Comparison of ENCODE assay signal across 14 mouse cellular contexts in genomic region chr11:52265616-52266307, GRCm38 (mm10). TPM values are rescaled to one million over a fixed set of nuclear protein-coding genes. Genes with fewer than 3 reads are reported as not detected.
A peak's percentile ranks its signal among the peaks of the same experiment; 100 is the strongest.
DNase-seq lines count a peak whose midpoint lies in the region; ATAC-seq lines count a peak whose summit lies in the region.
"Had no signal": no experiment of that assay in that cellular context is flagged by ENCODE, and none has a peak within 500 bp of the region (broad histone marks: within the 10 kb centered on the region; RNA-seq: fewer than 3 reads in every experiment).

No protein-coding gene starts in this region.

- H3K9me3 ChIP-seq in embryonic facial prominence, embryonic 11.5 days (replicated peaks; ENCODE audit: control insufficient read depth, low read length) = no peaks in the 10 kb centered on the region
- H3K9me3 ChIP-seq in embryonic facial prominence, embryonic 10.5 days = no peaks in the 10 kb centered on the region
- no peaks in the 10 kb centered on the region for H3K9me3 ChIP-seq in liver, embryonic 11.5 days (ENCODE audit: control insufficient read depth, low read length)
- H3K9me3 ChIP-seq: forebrain, embryonic 15.5 days; intestine, embryonic 15.5 days had no signal

- WGBS in embryonic facial prominence, embryonic 11.5 days = 64% methylated on average over 12 of the region's 12 CpGs
- WGBS in embryonic facial prominence, embryonic 10.5 days = 69% methylated on average over 12 of the region's 12 CpGs
- WGBS in liver, embryonic 11.5 days = 51% methylated on average over 12 of the region's 12 CpGs

- no peak overlapping the region for H3K27ac ChIP-seq in embryonic facial prominence, embryonic 11.5 days (replicated peaks; ENCODE audit: low read depth, low read length)
- H3K27ac ChIP-seq in embryonic facial prominence, embryonic 10.5 days (replicated peaks) = no peak overlapping the region
- H3K27ac ChIP-seq in liver, embryonic 11.5 days (ENCODE audit: low read depth, low read length) = no peak overlapping the region
- H3K27ac ChIP-seq: forebrain, embryonic 15.5 days; intestine, embryonic 15.5 days had no signal

- 0 out of 2 replicates have a peak overlapping the region, but pooled peaks have one; percentile 15 for H3K9ac ChIP-seq in embryonic facial prominence, embryonic 11.5 days (replicated peaks; ENCODE audit: low read length)
- H3K9ac ChIP-seq in liver, embryonic 11.5 days (ENCODE audit: low read depth, low read length) = no peak overlapping the region
- H3K9ac ChIP-seq: forebrain, embryonic 15.5 days; intestine, embryonic 15.5 days; liver, postnatal 0 days had no signal

- H3K4me3 ChIP-seq in embryonic facial prominence, embryonic 11.5 days (ENCODE audit: low read depth, low read length) = no peak overlapping the region
- H3K4me3 ChIP-seq in embryonic facial prominence, embryonic 10.5 days = no peak overlapping the region
- no peak overlapping the region for H3K4me3 ChIP-seq in liver, embryonic 11.5 days (ENCODE audit: low read depth, low read length)
- H3K4me3 ChIP-seq: forebrain, embryonic 15.5 days; intestine, embryonic 15.5 days had no signal

- no peak for DNase-seq in embryonic facial prominence, embryonic 11.5 days (ENCODE audit: low spot score)
- no peak for DNase-seq in embryonic facial prominence, embryonic 10.5 days (ENCODE audit: low spot score)
- DNase-seq in liver = peak; percentile 3
- no peak for DNase-seq in liver, embryonic 11.5 days (ENCODE audit: low spot score)
- peak; percentile 32 to 61 for DNase-seq in thymus, adult 18-20 months
- no peak for DNase-seq in urinary bladder, postnatal 25 days (ENCODE audit: low spot score)
- DNase-seq in cerebellum, postnatal 14 days = no peak
- DNase-seq: adrenal gland, postnatal 14 days; liver, postnatal 0 days had no signal

- H3K36me3 ChIP-seq in embryonic facial prominence, embryonic 11.5 days (replicated peaks; ENCODE audit: control insufficient read depth, insufficient read depth, low read depth, low read length) = no peaks in the 10 kb centered on the region
- H3K36me3 ChIP-seq in embryonic facial prominence, embryonic 10.5 days (replicated peaks) = 0 out of 2 replicates have a peak, but pooled peaks cover 5% of the 10 kb centered on the region
- H3K36me3 ChIP-seq in liver, embryonic 11.5 days (ENCODE audit: control insufficient read depth, insufficient read depth, low read length) = no peaks in the 10 kb centered on the region
- H3K36me3 ChIP-seq: forebrain, embryonic 15.5 days; intestine, embryonic 15.5 days had no signal

- no peaks in the 10 kb centered on the region; the same call in 1 of the 2 replicates for H3K4me1 ChIP-seq in embryonic facial prominence, embryonic 11.5 days (ENCODE audit: control insufficient read depth, insufficient read depth, low read length)
- H3K4me1 ChIP-seq in embryonic facial prominence, embryonic 10.5 days = peaks cover 41% of the 10 kb centered on the region
- H3K4me1 ChIP-seq in liver, embryonic 11.5 days (replicated peaks; ENCODE audit: control insufficient read depth, insufficient read depth, low read length) = peaks cover 18% of the 10 kb centered on the region
- H3K4me1 ChIP-seq: forebrain, embryonic 15.5 days had no signal

- H3K4me2 ChIP-seq in embryonic facial prominence, embryonic 11.5 days (ENCODE audit: low read depth, low read length) = no peak overlapping the region
- H3K4me2 ChIP-seq in liver, embryonic 11.5 days = no peak overlapping the region
- H3K4me2 ChIP-seq: forebrain, embryonic 15.5 days; intestine, embryonic 15.5 days had no signal

- no peaks in the 10 kb centered on the region for H3K27me3 ChIP-seq in embryonic facial prominence, embryonic 11.5 days (ENCODE audit: control insufficient read depth, insufficient read depth, low read length)
- H3K27me3 ChIP-seq in embryonic facial prominence, embryonic 10.5 days (replicated peaks; ENCODE audit: low read depth, poor library complexity, severe bottlenecking) = no peaks in the 10 kb centered on the region
- no peaks in the 10 kb centered on the region; the same call in 1 of the 2 replicates for H3K27me3 ChIP-seq in liver, embryonic 11.5 days (replicated peaks; ENCODE audit: control insufficient read depth, insufficient read depth, low read length)
- H3K27me3 ChIP-seq: forebrain, embryonic 15.5 days; intestine, embryonic 15.5 days had no signal

- no peak for ATAC-seq in embryonic facial prominence, embryonic 11.5 days (replicated peaks; ENCODE audit: insufficient number of reproducible peaks, low FRiP score, low TSS enrichment, low read depth)
- ATAC-seq in liver, embryonic 11.5 days (replicated peaks; ENCODE audit: low FRiP score) = no peak
- ATAC-seq in activated CD4-positive, CD25-positive, alpha-beta regulatory T cell, adult 4 months = peak; percentile 69
- ATAC-seq: forebrain, embryonic 15.5 days; intestine, embryonic 15.5 days; liver, postnatal 0 days had no signal

RNA-seq across cellular contexts. Expression of gene Tcf7, which starts 17.1 kb away (rescaled TPM):
- polyA plus RNA-seq in embryonic facial prominence, embryonic 11.5 days (2014; fragmentation: Nextera tagmentation; extraction: Ambion mirVana) = 9.2 and 9.8 TPM in 2 replicates
- polyA plus RNA-seq in embryonic facial prominence, embryonic 10.5 days (2016; fragmentation: Nextera tagmentation; extraction: Ambion mirVana) = 11.3 and 13.0 TPM in 2 replicates
- 6.6 and 6.8 TPM in 2 replicates for polyA plus RNA-seq in liver, embryonic 11.5 days (2014; fragmentation: Nextera tagmentation; extraction: Ambion mirVana)
- 100 to 1,000 TPM; 227 to 315 TPM for polyA plus RNA-seq in activated CD4-positive, CD25-positive, alpha-beta regulatory T cell, adult 4 months (2017; shearing (Covaris generic))

RNA-seq across cellular contexts. Expression of gene Skp1a, which starts 34.0 kb away (rescaled TPM):
- polyA plus RNA-seq in embryonic facial prominence, embryonic 11.5 days (2014; fragmentation: Nextera tagmentation; extraction: Ambion mirVana) = 1,096 and 1,177 TPM in 2 replicates
- polyA plus RNA-seq in embryonic facial prominence, embryonic 10.5 days (2016; fragmentation: Nextera tagmentation; extraction: Ambion mirVana) = 938 and 966 TPM in 2 replicates
- 503 and 546 TPM in 2 replicates for polyA plus RNA-seq in liver, embryonic 11.5 days (2014; fragmentation: Nextera tagmentation; extraction: Ambion mirVana)
- 100 to 1,000 TPM; 281 to 307 TPM for polyA plus RNA-seq in activated CD4-positive, CD25-positive, alpha-beta regulatory T cell, adult 4 months (2017; shearing (Covaris generic))

RNA-seq across cellular contexts. Expression of gene Olfr1371, which starts 52.0 kb away (rescaled TPM):
- not detected in 2 replicates for polyA plus RNA-seq in embryonic facial prominence, embryonic 11.5 days (2014; fragmentation: Nextera tagmentation; extraction: Ambion mirVana)
- not detected in 2 replicates for polyA plus RNA-seq in embryonic facial prominence, embryonic 10.5 days (2016; fragmentation: Nextera tagmentation; extraction: Ambion mirVana)
- not detected in 2 replicates for polyA plus RNA-seq in liver, embryonic 11.5 days (2014; fragmentation: Nextera tagmentation; extraction: Ambion mirVana)
- polyA plus RNA-seq in activated CD4-positive, CD25-positive, alpha-beta regulatory T cell, adult 4 months (2017; shearing (Covaris generic)) = not detected
- polyA plus RNA-seq: forebrain, embryonic 15.5 days; gonadal fat pad, adult 2 months; intestine, embryonic 15.5 days; liver, postnatal 0 days; midbrain, postnatal 0 days had no signal

Comparison
In these comparisons a context has a peak if more than half of its experiments do, and no peak if none do; other contexts are left out.
1. DNase-seq: peak in liver (single experiment) and thymus, adult 18-20 months (2 of 2); none in embryonic facial prominence, embryonic 11.5 days (single experiment), embryonic facial prominence, embryonic 10.5 days (single experiment), liver, embryonic 11.5 days (single experiment), urinary bladder, postnatal 25 days (single experiment) and cerebellum, postnatal 14 days (0 of 2).
2. RNA of gene Tcf7, which starts 17.1 kb away (polyA plus RNA-seq): 227 to 315 TPM in activated CD4-positive, CD25-positive, alpha-beta regulatory T cell, adult 4 months; 11.3 to 13.0 TPM in embryonic facial prominence, embryonic 10.5 days, 9.2 to 9.8 TPM in embryonic facial prominence, embryonic 11.5 days and 6.6 to 6.8 TPM in liver, embryonic 11.5 days; every median in the first group is over 10 times any median in the second.